Mouse (Mus musculus) adipose tissue, adult 10 weeks (tissue): ENCODE data around the gene Scn4a. TPM values are rescaled to one million over a fixed set of nuclear protein-coding genes. Genes with fewer than 3 reads are reported as not detected.

Experiments
- polyA plus RNA-seq: library from polyadenylated mRNA; stranded (reverse); fragments of 350-450 nt; fragmentation: Illumina TruSeq; extraction: RNeasy Lipid Tissue Mini Kit (QIAGEN cat#74804); gene quantifications from one replicate; pipeline ENCODE4 v1.2.3, GENCODE M21; 2014; ENCODE audit warnings: low read depth, low replicate concordance

Gene Scn4a
- 0.22 TPM for polyA plus RNA-seq

GRCm38 (mm10) chr11:106353188-106353587 lies at the start of gene Scn4a:
Scn4a (minus strand) TSS chr11:106353288.

DNA sequence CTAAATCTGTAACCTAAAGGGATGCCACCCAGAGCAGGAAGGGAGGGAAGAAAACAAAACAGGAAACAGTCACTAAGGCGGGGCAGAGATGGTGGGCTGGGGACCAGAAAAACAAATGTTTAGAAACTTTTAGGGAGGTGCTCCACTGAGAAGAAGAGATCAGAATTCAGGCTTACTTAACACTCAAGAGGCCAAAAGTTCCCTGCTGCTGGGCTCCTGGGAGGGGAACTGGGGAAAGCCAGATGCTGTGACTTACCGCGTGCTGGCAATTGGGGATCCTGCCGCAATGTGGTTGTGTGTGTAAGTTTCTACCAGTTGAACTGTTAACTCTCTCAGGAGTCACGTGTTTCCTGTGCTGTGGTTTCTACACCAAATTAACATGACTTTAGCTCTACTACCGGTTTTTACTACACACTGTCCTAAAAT lies 34.7 kb upstream of the Scn4a start, which contains the start of gene Icam2:
Icam2 (minus strand) TSS at position 285 of the 426 bp plus-strand sequence.

DNA sequence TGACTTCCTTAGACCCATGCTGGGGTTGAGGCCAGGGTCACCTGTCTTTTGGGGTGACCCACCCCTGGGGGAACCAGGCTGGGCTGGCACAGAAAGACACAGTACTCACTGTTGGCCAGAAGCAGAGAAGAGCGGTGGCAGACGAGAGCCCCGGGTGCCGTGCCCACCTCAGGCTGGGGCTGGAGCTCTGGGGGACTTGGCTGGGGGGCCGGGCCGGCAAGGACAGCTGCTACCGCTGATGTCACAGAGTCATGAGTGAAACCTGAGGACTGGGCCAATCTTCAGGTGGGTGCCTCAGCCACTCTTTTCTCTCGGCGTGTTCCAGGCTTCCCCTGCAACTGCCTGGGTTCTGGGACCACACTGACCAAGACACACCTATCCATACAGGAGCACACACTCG lies 12.3 kb upstream of the Scn4a start, which contains the start of gene Prr29:
Prr29 (plus strand) TSS at position 107 of the 400 bp plus-strand sequence.

GRCm38 (mm10) chr11:106314333-106314812 lies 38.7 kb downstream of the Scn4a start, which contains the start of gene Cd79b:
Cd79b (minus strand) TSS chr11:106314762.

GRCm38 (mm10) chr11:106301765-106302164 lies 51.3 kb downstream of the Scn4a start, which contains the start of gene Gh:
Gh (minus strand) TSS chr11:106301865.

GRCm38 (mm10) chr11:106276454-106276853 lies 76.6 kb downstream of the Scn4a start, which contains the start of gene Tcam1:
Tcam1 (plus strand) TSS chr11:106276672.

DNA sequence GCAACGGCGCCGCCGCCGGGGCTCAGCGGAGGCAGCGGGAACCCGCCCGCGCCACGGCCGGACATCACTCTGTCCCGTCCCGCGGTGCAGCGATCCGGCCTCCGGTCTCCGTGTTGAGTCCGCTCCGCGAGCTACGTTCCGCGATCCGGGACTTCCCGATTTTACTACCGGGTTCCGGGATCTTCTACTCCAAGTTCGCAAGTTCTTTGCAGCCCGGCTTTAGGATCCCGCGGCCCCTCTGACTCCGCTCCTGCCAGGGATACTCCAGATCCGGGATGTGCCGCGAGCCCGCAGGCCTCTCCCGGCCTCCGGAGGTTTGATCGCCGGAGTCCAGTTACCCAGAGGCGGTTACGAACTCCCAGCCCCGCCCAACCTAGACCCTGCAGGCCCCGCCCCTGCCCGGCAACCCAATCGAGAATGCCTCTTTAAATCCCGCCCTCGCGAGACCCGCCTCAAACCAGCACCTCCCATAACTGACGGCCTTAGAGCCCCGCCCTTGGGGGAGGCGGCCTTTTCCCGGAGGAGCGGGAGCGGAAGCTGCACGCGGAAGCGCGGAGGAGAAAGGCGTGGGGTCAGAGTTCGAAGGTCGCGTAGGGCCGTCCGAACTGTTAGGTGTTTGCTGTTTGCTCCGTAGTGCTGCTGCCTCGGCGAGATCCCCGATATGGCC lies 80.3 kb downstream of the Scn4a start, which contains the start of gene Smarcd2:
Smarcd2 (minus strand) TSS at position 329 of the 667 bp plus-strand sequence.

Other genes starting within 250 kb of the Scn4a start
- 4.8 TPM for gene Gm10840, start 192.4 kb downstream of the Scn4a start, polyA plus RNA-seq
- gene Limd2, start 192.4 kb downstream of the Scn4a start, polyA plus RNA-seq, result 43.2 TPM
- gene Strada, start 151.1 kb downstream of the Scn4a start, polyA plus RNA-seq, result 21.7 TPM
- 76.2 TPM for gene Ccdc47, start 136.9 kb downstream of the Scn4a start, polyA plus RNA-seq
- gene Ddx42, start 136.4 kb downstream of the Scn4a start, polyA plus RNA-seq, result 43.4 TPM
- 37.5 TPM for gene Ftsj3, start 97.2 kb downstream of the Scn4a start, polyA plus RNA-seq
- gene Psmc5, start 97.1 kb downstream of the Scn4a start, polyA plus RNA-seq, result 123 TPM
- 55.6 TPM for gene Smarcd2, start 80.3 kb downstream of the Scn4a start, polyA plus RNA-seq
- 2.4 TPM for gene Tcam1, start 76.6 kb downstream of the Scn4a start, polyA plus RNA-seq
- not detected for gene Gh, start 51.4 kb downstream of the Scn4a start, polyA plus RNA-seq
- 0.97 TPM for gene Cd79b, start 38.5 kb downstream of the Scn4a start, polyA plus RNA-seq
- gene Prr29, start 12.2 kb upstream of the Scn4a start, polyA plus RNA-seq, result 5.2 TPM
- gene Icam2, start 34.8 kb upstream of the Scn4a start, polyA plus RNA-seq, result 16.0 TPM
- 44.1 TPM for gene Ern1, start 134.6 kb upstream of the Scn4a start, polyA plus RNA-seq